Mouse (Mus musculus) forebrain, embryonic 16.5 days (tissue): ENCODE data around the gene Ergic1. TPM values are rescaled to one million over a fixed set of nuclear protein-coding genes. Genes with fewer than 3 reads are reported as not detected.

ENCODE experiments used
- ATAC-seq: fragments of 200-750 bp; cut with Nextera tagmentation; 2 replicates; pipeline ENCODE4 v1.8.0; 2017; ENCODE audit warnings: mild to moderate bottlenecking, moderate library complexity
- H3K27ac ChIP-seq: fragments of 300-500 bp; sonication (generic); 2 replicates; pipeline ENCODE4 v1.5.1; 2014; ENCODE audit warnings: low read length, control low read depth
- H3K27me3 ChIP-seq: fragments of 300-500 bp; sonication (generic); replicated peaks from 2 replicates; pipeline ENCODE4 v1.6.1; 2014; ENCODE audit warnings: low read length; ENCODE audit not compliant: control insufficient read depth, insufficient read depth
- H3K36me3 ChIP-seq: fragments of 300-500 bp; sonication (generic); 2 replicates; pipeline ENCODE4 v1.6.1; 2014; ENCODE audit not compliant: control insufficient read depth, insufficient read depth
- H3K4me1 ChIP-seq: fragments of 300-500 bp; sonication (generic); replicated peaks from 2 replicates; pipeline ENCODE4 v1.6.1; 2014; ENCODE audit warnings: low read length; ENCODE audit not compliant: control insufficient read depth, insufficient read depth
- H3K4me2 ChIP-seq: fragments of 300-500 bp; sonication (generic); 2 replicates; pipeline ENCODE4 v1.6.1; 2014; ENCODE audit warnings: mild to moderate bottlenecking, low read length, control low read depth
- H3K4me3 ChIP-seq: fragments of 300-500 bp; sonication (generic); replicated peaks from 2 replicates; pipeline ENCODE4 v1.5.1; 2014; ENCODE audit warnings: mild to moderate bottlenecking, low read length, control low read depth
- H3K9ac ChIP-seq: fragments of 300-500 bp; sonication (generic); replicated peaks from 2 replicates; pipeline ENCODE4 v1.6.1; 2014; ENCODE audit warnings: low read depth, low read length, control low read depth
- H3K9me3 ChIP-seq: fragments of 300-500 bp; sonication (generic); 2 replicates; pipeline ENCODE4 v1.6.1; 2016; ENCODE audit warnings: low read length; ENCODE audit not compliant: control insufficient read depth
- WGBS: fragments of 180-500 bp; shearing (Covaris S2); extraction: QIAGEN DNeasy Blood & Tissue Kit; methylation state at CpG from one replicate; pipeline ENCODE4 v1.1.7; 2014; 5-methylcytosine and 5-hydroxymethylcytosine counted together
- polyA plus RNA-seq: library from polyadenylated mRNA; unstranded; fragments of >200 nt; fragmentation: Nextera tagmentation; extraction: Ambion mirVana; gene quantifications from 2 replicates; pipeline ENCODE4 v1.2.1, GENCODE M21; 2015

The Ergic1 gene
- polyA plus RNA-seq, 1 experiment from 2014 or later = 113 TPM

GRCm38 (mm10) chr17:26534695-26535094 lies 26.6 kb upstream of the Ergic1 start:
- no peak overlapping the region for H3K4me3 ChIP-seq
- no peak for ATAC-seq
- no peaks in the 10 kb centered on the region for H3K36me3 ChIP-seq
- H3K27ac ChIP-seq = no peak overlapping the region
- no peaks in the 10 kb centered on the region for H3K4me1 ChIP-seq
- no peaks in the 10 kb centered on the region for H3K27me3 ChIP-seq
- no peak overlapping the region for H3K4me2 ChIP-seq
- 85% methylated on average over 5 of the region's 5 CpGs for WGBS
- no peak overlapping the region for H3K9ac ChIP-seq
- no peaks in the 10 kb centered on the region for H3K9me3 ChIP-seq

DNA sequence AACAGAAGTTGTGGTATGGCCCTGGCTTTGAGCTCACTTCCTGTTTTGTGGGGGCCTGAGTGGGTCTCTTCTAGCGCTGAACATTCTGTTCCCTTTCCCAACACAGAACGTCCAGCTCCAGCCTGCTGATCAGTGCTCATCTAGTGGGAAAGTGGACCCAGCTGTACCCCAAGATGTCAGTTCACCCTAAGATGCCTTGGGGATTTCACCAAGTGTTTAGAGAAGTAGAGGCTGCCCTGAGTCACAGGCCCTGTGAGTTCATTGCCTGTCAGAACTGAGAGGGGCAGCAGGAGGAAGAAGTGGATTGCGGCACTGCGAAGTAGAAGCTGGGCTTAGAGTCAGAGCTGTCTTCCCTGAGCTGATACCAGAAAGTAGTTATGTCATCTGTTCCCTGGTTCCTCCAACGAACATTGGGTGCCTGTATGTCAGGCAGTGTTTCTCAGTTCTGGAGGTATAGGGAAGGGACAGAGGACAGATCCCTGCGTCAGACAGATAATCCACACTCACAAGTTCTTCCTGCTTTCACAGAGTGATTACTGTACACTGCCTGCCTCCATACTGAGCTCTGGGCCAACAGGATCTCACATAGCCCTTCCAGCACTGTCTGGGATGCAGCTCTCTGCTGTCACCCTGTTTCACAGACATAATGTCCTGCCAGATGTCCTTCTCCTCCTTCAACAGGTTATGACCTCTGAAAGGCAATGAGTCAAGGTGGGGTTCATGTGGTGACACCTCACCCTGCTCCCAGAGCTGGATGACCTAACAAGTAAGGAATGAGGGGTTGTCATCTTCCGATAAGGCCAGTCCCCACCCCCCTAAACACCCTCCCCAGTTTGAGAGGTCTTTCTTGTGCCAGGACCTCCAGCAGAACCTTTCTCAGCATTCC lies 25.8 kb upstream of the Ergic1 start:
- no peak overlapping the region for H3K27ac ChIP-seq
- H3K9ac ChIP-seq = no peak overlapping the region
- no peaks in the 10 kb centered on the region for H3K27me3 ChIP-seq
- ATAC-seq = no peak
- H3K4me2 ChIP-seq = no peak overlapping the region
- no peaks in the 10 kb centered on the region for H3K4me1 ChIP-seq
- WGBS = 86% methylated on average over 7 of the region's 7 CpGs
- no peaks in the 10 kb centered on the region for H3K36me3 ChIP-seq
- H3K9me3 ChIP-seq = no peaks in the 10 kb centered on the region
- H3K4me3 ChIP-seq = no peak overlapping the region

GRCm38 (mm10) chr17:26537722-26538471 lies 23.4 kb upstream of the Ergic1 start:
- Histone ChIP-seq H3K9ac (no peak overlapping the region), H3K4me2 (no peak overlapping the region), H3K36me3 (no peaks in the 10 kb centered on the region), H3K4me1 (no peaks in the 10 kb centered on the region), H3K9me3 (no peaks in the 10 kb centered on the region), H3K27ac (no peak overlapping the region), H3K27me3 (no peaks in the 10 kb centered on the region), H3K4me3 (no peak overlapping the region)
- 30% methylated on average over 6 of the region's 6 CpGs for WGBS
- no peak for ATAC-seq

DNA sequence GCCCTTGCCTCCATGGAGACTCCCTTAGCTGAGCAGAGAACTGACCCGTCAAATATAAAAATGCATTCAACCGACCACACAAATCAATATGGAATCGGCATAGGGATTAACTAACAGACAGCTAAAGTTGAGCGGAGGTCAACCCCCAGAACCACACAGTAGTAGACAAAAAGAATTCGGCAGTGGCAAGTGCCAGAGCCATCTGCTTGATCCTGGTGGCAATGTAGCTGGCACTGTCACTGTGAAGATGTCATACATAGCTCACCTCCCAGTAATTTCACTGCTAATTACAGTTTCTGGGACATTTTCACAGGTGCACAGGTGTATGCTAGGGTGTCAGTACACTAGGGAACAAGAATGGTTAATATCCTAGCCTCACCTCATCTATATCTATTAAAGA lies 21.2 kb upstream of the Ergic1 start:
- no peaks in the 10 kb centered on the region for H3K36me3 ChIP-seq
- H3K4me3 ChIP-seq = no peak overlapping the region
- H3K27me3 ChIP-seq = no peaks in the 10 kb centered on the region
- 84% methylated on average over 5 of the region's 5 CpGs for WGBS
- no peaks in the 10 kb centered on the region for H3K9me3 ChIP-seq
- no peaks in the 10 kb centered on the region; the same call in 1 of the 2 replicates for H3K4me1 ChIP-seq
- H3K9ac ChIP-seq = no peak overlapping the region
- no peak for ATAC-seq
- no peak overlapping the region for H3K4me2 ChIP-seq
- no peak overlapping the region for H3K27ac ChIP-seq

- Histone ChIP-seq H3K9ac (no peak overlapping the region), H3K4me1 (no peaks in the 10 kb centered on the region; the same call in 1 of the 2 replicates), H3K27me3 (no peaks in the 10 kb centered on the region), H3K27ac (no peak overlapping the region), H3K4me3 (no peak overlapping the region), H3K36me3 (no peaks in the 10 kb centered on the region), H3K9me3 (no peaks in the 10 kb centered on the region), H3K4me2 (no peak overlapping the region)
- no peak for ATAC-seq
- 73% methylated on average over 8 of the region's 8 CpGs for WGBS
These were observed 16.8 kb upstream of the Ergic1 start for GRCm38 (mm10) chr17:26544319-26544963.

DNA sequence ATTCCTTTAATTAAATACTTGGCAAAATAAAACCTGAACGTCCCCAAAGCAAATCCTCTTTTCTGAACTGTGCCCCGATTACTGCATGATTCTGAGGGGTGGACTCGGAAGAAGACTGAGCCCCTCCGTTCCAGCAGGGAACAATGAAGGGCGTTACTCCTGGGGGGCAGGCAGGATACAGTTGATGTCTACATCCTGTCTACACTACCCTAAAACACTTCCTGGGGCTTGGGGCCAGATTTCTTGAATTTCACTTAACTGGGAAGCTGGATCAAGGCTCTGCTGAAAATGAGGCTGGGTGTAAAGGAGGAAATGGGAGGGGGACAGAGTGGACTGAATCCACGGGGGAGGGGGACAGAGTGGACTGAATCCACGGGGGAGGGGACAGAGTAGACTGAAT lies 13.5 kb upstream of the Ergic1 start:
- no peaks in the 10 kb centered on the region for H3K36me3 ChIP-seq
- no peak overlapping the region for H3K9ac ChIP-seq
- no peaks in the 10 kb centered on the region; the same call in 1 of the 2 replicates for H3K4me1 ChIP-seq
- no peak overlapping the region for H3K4me2 ChIP-seq
- H3K27me3 ChIP-seq = no peaks in the 10 kb centered on the region
- H3K9me3 ChIP-seq = no peaks in the 10 kb centered on the region
- no peak for ATAC-seq
- H3K4me3 ChIP-seq = no peak overlapping the region
- no peak overlapping the region for H3K27ac ChIP-seq
- 27% methylated on average over 7 of the region's 7 CpGs for WGBS

DNA sequence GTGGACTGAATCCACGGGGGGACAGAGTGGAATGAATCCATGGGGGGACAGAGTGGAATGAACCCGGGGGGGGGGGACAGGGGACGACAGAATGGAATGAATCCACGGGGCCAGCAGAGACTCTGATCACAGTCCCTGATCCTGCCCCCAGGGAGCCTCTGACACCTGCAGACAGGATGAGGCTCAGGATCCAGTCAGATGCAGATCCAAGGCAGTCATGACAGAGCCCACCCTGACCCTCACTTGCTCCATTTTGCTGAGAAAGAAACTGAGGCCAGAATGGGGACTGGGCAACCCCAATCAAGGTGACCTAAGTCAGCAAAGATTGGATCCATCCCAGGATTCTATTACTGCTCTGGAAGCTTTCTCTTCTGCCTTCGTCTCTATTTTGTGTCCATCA lies 12.7 kb upstream of the Ergic1 start:
- H3K9ac ChIP-seq = no peak overlapping the region
- no peak for ATAC-seq
- no peaks in the 10 kb centered on the region for H3K36me3 ChIP-seq
- 20% methylated on average over 4 of the region's 5 CpGs for WGBS
- no peak overlapping the region for H3K4me3 ChIP-seq
- H3K4me2 ChIP-seq = no peak overlapping the region
- H3K9me3 ChIP-seq = no peaks in the 10 kb centered on the region
- H3K27me3 ChIP-seq = no peaks in the 10 kb centered on the region
- no peak overlapping the region for H3K27ac ChIP-seq
- no peaks in the 10 kb centered on the region; the same call in 1 of the 2 replicates for H3K4me1 ChIP-seq

GRCm38 (mm10) chr17:26549148-26549809 lies 12.0 kb upstream of the Ergic1 start:
- no peak overlapping the region for H3K27ac ChIP-seq
- H3K4me2 ChIP-seq = no peak overlapping the region
- H3K9me3 ChIP-seq = no peaks in the 10 kb centered on the region
- WGBS = 10% methylated on average over 12 of the region's 12 CpGs
- no peaks in the 10 kb centered on the region for H3K27me3 ChIP-seq
- H3K36me3 ChIP-seq = no peaks in the 10 kb centered on the region
- H3K4me3 ChIP-seq = no peak overlapping the region
- no peak for ATAC-seq
- H3K9ac ChIP-seq = no peak overlapping the region
- no peaks in the 10 kb centered on the region; the same call in 1 of the 2 replicates for H3K4me1 ChIP-seq

DNA sequence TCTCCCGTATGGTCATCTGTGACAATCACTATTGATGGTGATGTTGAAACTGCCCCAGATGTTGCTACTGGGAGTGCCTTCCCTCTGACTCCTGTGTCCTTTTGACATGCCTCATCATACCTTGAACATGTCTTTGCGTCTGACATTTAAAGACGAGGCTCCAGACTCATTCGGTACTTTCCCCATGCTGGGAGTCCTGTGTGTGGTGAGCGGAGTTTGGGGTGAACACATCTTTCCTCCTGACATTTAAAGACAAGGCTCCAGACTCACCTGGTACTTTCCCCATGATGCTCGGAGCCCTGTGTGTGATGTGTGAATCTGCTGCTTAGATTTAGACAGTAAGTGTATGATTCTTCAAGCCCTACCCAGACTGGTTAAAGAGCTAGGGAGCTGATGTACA lies 10.2 kb upstream of the Ergic1 start:
- Histone ChIP-seq H3K4me2 (no peak overlapping the region), H3K27me3 (no peaks in the 10 kb centered on the region), H3K9ac (no peak overlapping the region), H3K36me3 (no peaks in the 10 kb centered on the region), H3K4me3 (no peak overlapping the region), H3K27ac (no peak overlapping the region), H3K4me1 (no peaks in the 10 kb centered on the region), H3K9me3 (no peaks in the 10 kb centered on the region)
- ATAC-seq = no peak
- WGBS = 85% methylated on average over 6 of the region's 6 CpGs
